Mouse (Mus musculus): Measurements from ENCODE around the gene Olfr750.

Gene Olfr750

GRCm38 (mm10) chr14:51074335-51074734 is at the start of gene Olfr750:
Gene Olfr750, minus strand, starts transcription at chr14:51074435.
- DNase-seq = no peak

GRCm38 (mm10) chr14:51113916-51114560 is 39.8 kb upstream of the Olfr750 start, which contains the start of gene Eddm3b:
Gene Eddm3b, plus strand, starts transcription at chr14:51114426.
- no peak for DNase-seq

GRCm38 (mm10) chr14:51113476-51113875 is 39.2 kb upstream of the Olfr750 start:
- DNase-seq = no peak

- no peak for DNase-seq
Observed at GRCm38 (mm10) chr14:51111966-51112365, 37.7 kb upstream of the Olfr750 start.

GRCm38 (mm10) chr14:51106449-51106967 is 32.3 kb upstream of the Olfr750 start:
- DNase-seq = no peak

- DNase-seq = no peak
Observed at GRCm38 (mm10) chr14:51104366-51104765, 30.1 kb upstream of the Olfr750 start.

- DNase-seq = peak; percentile 50
Observed at GRCm38 (mm10) chr14:51103217-51103616, 29.0 kb upstream of the Olfr750 start.

- DNase-seq = no peak
Observed at GRCm38 (mm10) chr14:51101284-51101683, 27.0 kb upstream of the Olfr750 start.

GRCm38 (mm10) chr14:51098921-51099320 is 24.7 kb upstream of the Olfr750 start:
- DNase-seq = no peak

- peak; percentile 85 for DNase-seq
Observed at GRCm38 (mm10) chr14:51098300-51098699, 24.1 kb upstream of the Olfr750 start.

GRCm38 (mm10) chr14:51095736-51096524 is 21.7 kb upstream of the Olfr750 start:
- no peak for DNase-seq

GRCm38 (mm10) chr14:51094921-51095320 is 20.7 kb upstream of the Olfr750 start:
- no peak for DNase-seq

GRCm38 (mm10) chr14:51094096-51094875 is 20.1 kb upstream of the Olfr750 start:
- DNase-seq = no peak

GRCm38 (mm10) chr14:51093496-51093895 is 19.3 kb upstream of the Olfr750 start:
- DNase-seq = no peak

- no peak for DNase-seq
Observed at GRCm38 (mm10) chr14:51092073-51092620, 17.9 kb upstream of the Olfr750 start.

GRCm38 (mm10) chr14:51090921-51091900 is 17.0 kb upstream of the Olfr750 start, which contains the start of the genes Rnase4 and Ang:
Gene Rnase4, plus strand, starts transcription at chr14:51091077.
Gene Ang, plus strand, starts transcription at chr14:51091150.
- peak; percentile 42 for DNase-seq

GRCm38 (mm10) chr14:51090077-51090781 is 16.0 kb upstream of the Olfr750 start:
- peak; percentile 89 for DNase-seq

- DNase-seq = no peak
Observed at GRCm38 (mm10) chr14:51089674-51090076, 15.4 kb upstream of the Olfr750 start.

GRCm38 (mm10) chr14:51088970-51089673 is 14.9 kb upstream of the Olfr750 start:
- peak; percentile 99 for DNase-seq
